Mouse (Mus musculus): ENCODE results near the gene Gtpbp1. TPM values are rescaled to one million over a fixed set of nuclear protein-coding genes. Genes with fewer than 3 reads are reported as not detected.

Gene Gtpbp1
- total and polyA plus RNA-seq, 3 experiments, result 25.3 to 45.3 (median 34.2) TPM

DNA sequence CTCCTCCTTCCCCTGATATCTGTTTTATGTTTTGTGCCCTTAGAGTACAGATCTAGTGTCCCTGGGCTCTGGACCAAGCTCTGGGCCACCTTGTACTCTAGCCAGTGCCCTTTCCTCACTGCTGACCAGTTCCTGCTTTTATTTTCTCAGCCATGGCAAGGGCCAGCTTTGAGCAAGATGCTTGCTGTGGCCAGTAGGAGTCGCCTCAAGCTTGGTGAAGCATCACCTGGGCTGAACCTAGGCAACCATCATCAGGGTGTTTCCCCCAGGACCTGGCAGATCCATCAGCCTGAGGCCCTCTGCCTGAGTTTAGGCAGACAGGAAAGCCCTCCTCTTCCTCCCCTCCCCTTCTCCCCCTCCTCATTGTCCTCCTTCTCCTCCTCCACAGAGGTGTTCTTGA lies 32.8 kb downstream of the Gtpbp1 start:
- Histone ChIP-seq H3K4me3 (replicated peaks in 1 of 3; ENCODE audit: low read depth in 2 of 3, low read length in 2 of 3, poor library complexity in 1 of 3) (no peak overlapping the region), H3K27ac (ENCODE audit: insufficient read depth, low read depth) (no peak overlapping the region), H3K4me2 (ENCODE audit: insufficient read depth, low read depth, poor library complexity, severe bottlenecking) (no peak overlapping the region), H3K9me3 (replicated peaks; ENCODE audit: low read length) (no peaks in the 10 kb centered on the region), H3K4me1 (ENCODE audit: control insufficient read depth in 1 of 2, insufficient read depth in 2 of 2) (peaks cover 0 to 48% of the 10 kb centered on the region in 2 experiments; a peak in 3 of 4 replicates), H3K27me3 (replicated peaks) (no peaks in the 10 kb centered on the region), H3K9ac (ENCODE audit: insufficient read depth, low read depth) (no peak overlapping the region), H3K36me3 (replicated peaks in 1 of 2; ENCODE audit: control insufficient read depth in 1 of 2, insufficient read depth in 1 of 2, low read length in 1 of 2) (peaks cover 66 to 93% of the 10 kb centered on the region in 2 experiments), H3K79me2 (replicated peaks; ENCODE audit: control insufficient read depth, extremely low read depth, insufficient read depth, poor library complexity, severe bottlenecking) (no peaks in the 10 kb centered on the region)
- peak; percentile 62 for DNase-seq (ENCODE audit: extremely low read depth)
- dilution Hi-C loops (cut with MboI; ENCODE audit: extremely low pct_ligation_motif_present, extremely low pct_unique_long_range_greater_than_20kb, low sequenced_read_pairs) (no loop called here), in situ Hi-C loops (cut with MboI; ENCODE audit: low pct_ligation_motif_present, low pct_unique_long_range_greater_than_20kb, low sequenced_read_pairs) (no loop called here)
- TF ChIP-seq SIN3A (IDR thresholded peaks at IDR 0.05; ENCODE audit: low read length) (no peak), SMC3 (IDR thresholded peaks at IDR 0.05; ENCODE audit: low read depth, low read length) (peak; percentile 51), CTCF (conservative IDR thresholded peaks at IDR 0.05 in 1 of 2, IDR thresholded peaks at IDR 0.05 in 1 of 2; ENCODE audit: low read depth in 2 of 2, low read length in 2 of 2) (peak; percentile 25 to 77; a peak in 3 of 4 replicates), IRF4 (IDR thresholded peaks at IDR 0.05; ENCODE audit: low read depth, low read length) (0 out of 2 replicates have a peak, but pooled peaks have one; percentile 8), RAD21 (IDR thresholded peaks at IDR 0.05; ENCODE audit: low read depth, low read length) (peak; percentile 68), HCFC1 (IDR thresholded peaks at IDR 0.05; ENCODE audit: low read depth, low read length) (no peak), MEF2A (IDR thresholded peaks at IDR 0.05; ENCODE audit: borderline replicate concordance, low read depth, low read length) (no peak), ETS1 (conservative IDR thresholded peaks at IDR 0.05; ENCODE audit: low read depth, low read length) (no peak), ELF1 (IDR thresholded peaks at IDR 0.05; ENCODE audit: low read depth, low read length) (peak; percentile 32; the same call in 1 of the 2 replicates), JUND (conservative IDR thresholded peaks at IDR 0.05; ENCODE audit: low read depth, low read length) (no peak), MAFK (IDR thresholded peaks at IDR 0.05; ENCODE audit: insufficient replicate concordance, low read length) (no peak), PAX5 (IDR thresholded peaks at IDR 0.05; ENCODE audit: low read length) (no peak), UBTF (IDR thresholded peaks at IDR 0.05; ENCODE audit: low read depth, low read length) (no peak), CHD2 (IDR thresholded peaks at IDR 0.05; ENCODE audit: low read length) (no peak), E2F4 (IDR thresholded peaks at IDR 0.05; ENCODE audit: insufficient replicate concordance, low read depth, low read length) (no peak), RCOR1 (conservative IDR thresholded peaks at IDR 0.05; ENCODE audit: low read depth, low read length) (no peak)

GRCm38 (mm10) chr15:79725190-79725789 lies 34.6 kb downstream of the Gtpbp1 start:
- Histone ChIP-seq H3K9me3 (replicated peaks; ENCODE audit: low read length) (no peaks in the 10 kb centered on the region), H3K4me3 (replicated peaks in 1 of 3; ENCODE audit: low read depth in 2 of 3, low read length in 2 of 3, poor library complexity in 1 of 3) (no peak overlapping the region), H3K36me3 (replicated peaks in 1 of 2; ENCODE audit: control insufficient read depth in 1 of 2, insufficient read depth in 1 of 2, low read length in 1 of 2) (peaks cover 59 to 92% of the 10 kb centered on the region in 2 experiments), H3K79me2 (replicated peaks; ENCODE audit: control insufficient read depth, extremely low read depth, insufficient read depth, poor library complexity, severe bottlenecking) (no peaks in the 10 kb centered on the region), H3K9ac (ENCODE audit: insufficient read depth, low read depth) (no peak overlapping the region), H3K27me3 (replicated peaks) (no peaks in the 10 kb centered on the region), H3K4me1 (ENCODE audit: control insufficient read depth in 1 of 2, insufficient read depth in 2 of 2) (peaks cover 3 to 57% of the 10 kb centered on the region in 2 experiments), H3K27ac (ENCODE audit: insufficient read depth, low read depth) (no peak overlapping the region), H3K4me2 (ENCODE audit: insufficient read depth, low read depth, poor library complexity, severe bottlenecking) (no peak overlapping the region)
- dilution Hi-C loops (cut with MboI; ENCODE audit: extremely low pct_ligation_motif_present, extremely low pct_unique_long_range_greater_than_20kb, low sequenced_read_pairs), result no loop called here
- in situ Hi-C loops (cut with MboI; ENCODE audit: low pct_ligation_motif_present, low pct_unique_long_range_greater_than_20kb, low sequenced_read_pairs), result no loop called here
- TF ChIP-seq CTCF (conservative IDR thresholded peaks at IDR 0.05 in 1 of 2, IDR thresholded peaks at IDR 0.05 in 1 of 2; ENCODE audit: low read depth in 2 of 2, low read length in 2 of 2) (no peak), SIN3A (IDR thresholded peaks at IDR 0.05; ENCODE audit: low read length) (no peak), ZKSCAN1 (IDR thresholded peaks at IDR 0.05; ENCODE audit: borderline replicate concordance, low read depth, low read length) (no peak), NELFE (IDR thresholded peaks at IDR 0.05; ENCODE audit: low read depth, low read length) (no peak), CHD1 (IDR thresholded peaks at IDR 0.05; ENCODE audit: low read depth, low read length) (no peak), ELF1 (IDR thresholded peaks at IDR 0.05; ENCODE audit: low read depth, low read length) (no peak), CHD2 (IDR thresholded peaks at IDR 0.05; ENCODE audit: low read length) (no peak), MXI1 (IDR thresholded peaks at IDR 0.05; ENCODE audit: low read depth, low read length) (no peak), MEF2A (IDR thresholded peaks at IDR 0.05; ENCODE audit: borderline replicate concordance, low read depth, low read length) (no peak), BHLHE40 (IDR thresholded peaks at IDR 0.05; ENCODE audit: low read depth, low read length) (no peak), ETS1 (conservative IDR thresholded peaks at IDR 0.05; ENCODE audit: low read depth, low read length) (no peak), MAZ (IDR thresholded peaks at IDR 0.05; ENCODE audit: low read depth, low read length) (no peak), MYC (IDR thresholded peaks at IDR 0.05; ENCODE audit: low read depth, low read length) (no peak), ZC3H11A (IDR thresholded peaks at IDR 0.05; ENCODE audit: low read depth, low read length) (no peak), POLR2A (IDR thresholded peaks at IDR 0.05; ENCODE audit: low read depth, low read length) (no peak), MAFK (IDR thresholded peaks at IDR 0.05; ENCODE audit: insufficient replicate concordance, low read length) (no peak), E2F4 (IDR thresholded peaks at IDR 0.05; ENCODE audit: insufficient replicate concordance, low read depth, low read length) (no peak), SMC3 (IDR thresholded peaks at IDR 0.05; ENCODE audit: low read depth, low read length) (no peak), UBTF (IDR thresholded peaks at IDR 0.05; ENCODE audit: low read depth, low read length) (no peak), JUN (IDR thresholded peaks at IDR 0.05; ENCODE audit: insufficient read depth, low read depth, low read length) (no peak)
- DNase-seq (ENCODE audit: extremely low read depth), result no peak

Measured in CH12.LX (cell line).